Mouse (Mus musculus) cortical plate, adult 2 months (tissue): ENCODE results near the gene Dync1i1.

Source experiments
- CTCF ChIP-seq: fragments of 200-500 bp; IDR thresholded peaks from 2 replicates; pipeline ENCODE4 v1.5.1; 2011; ENCODE audit warnings: mild to moderate bottlenecking, control low read depth, low read length; ENCODE audit not compliant: insufficient read depth; ENCODE audit errors: extremely low read depth
- POLR2A ChIP-seq: fragments of 200-500 bp; IDR thresholded peaks from 2 replicates; pipeline ENCODE4 v1.6.1; 2011; ENCODE audit warnings: mild to moderate bottlenecking, low read length, control low read depth; ENCODE audit not compliant: insufficient read depth; ENCODE audit errors: extremely low read depth

GRCm38 (mm10) chr6:5956316-5956913 is 231.0 kb downstream of the Dync1i1 start:
- TF ChIP-seq CTCF = no peak
- no peak for TF ChIP-seq POLR2A
